Mouse (Mus musculus) olfactory bulb, adult 2 months (tissue): ENCODE results near the gene Dpep1.

Source experiments
- CTCF ChIP-seq: fragments of 200-500 bp; IDR thresholded peaks from 2 replicates; pipeline ENCODE4 v1.5.1; 2012; ENCODE audit warnings: low read depth, mild to moderate bottlenecking, low read length, moderate library complexity; ENCODE audit not compliant: insufficient read depth
- POLR2A ChIP-seq: fragments of 200-500 bp; IDR thresholded peaks from 2 replicates; pipeline ENCODE4 v1.6.1; 2012; ENCODE audit warnings: mild to moderate bottlenecking, low read depth, low read length, moderate library complexity; ENCODE audit not compliant: insufficient read depth

DNA sequence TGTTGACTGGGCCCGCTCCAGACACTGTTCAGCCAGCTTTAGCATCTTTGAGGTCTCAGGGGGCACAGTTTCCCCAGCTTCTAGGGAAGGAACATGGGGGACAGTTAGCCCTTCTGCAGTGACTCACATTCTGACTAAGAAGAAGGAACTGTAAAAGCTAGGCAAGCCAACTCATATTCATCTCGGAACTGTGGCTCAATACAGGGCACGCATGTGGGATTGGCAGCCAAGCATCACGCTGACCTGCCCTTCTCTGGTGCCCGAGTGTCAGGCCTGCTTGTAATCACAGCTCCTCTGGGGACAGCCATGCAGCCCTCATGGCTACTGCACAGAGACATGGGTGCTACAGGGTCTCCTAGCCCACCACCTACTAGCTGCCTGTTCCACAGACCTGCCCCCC lies 64.9 kb downstream of the Dpep1 start:
- TF ChIP-seq CTCF (no peak), POLR2A (no peak)
